Mouse (Mus musculus) urinary bladder, postnatal 10 days (tissue): ENCODE data around the gene Galnt10.

Source experiments
- DNase-seq: peaks from one replicate; pipeline ENCODE4 v3.0.0; 2022; ENCODE audit warnings: low spot score

The Galnt10 gene

DNA sequence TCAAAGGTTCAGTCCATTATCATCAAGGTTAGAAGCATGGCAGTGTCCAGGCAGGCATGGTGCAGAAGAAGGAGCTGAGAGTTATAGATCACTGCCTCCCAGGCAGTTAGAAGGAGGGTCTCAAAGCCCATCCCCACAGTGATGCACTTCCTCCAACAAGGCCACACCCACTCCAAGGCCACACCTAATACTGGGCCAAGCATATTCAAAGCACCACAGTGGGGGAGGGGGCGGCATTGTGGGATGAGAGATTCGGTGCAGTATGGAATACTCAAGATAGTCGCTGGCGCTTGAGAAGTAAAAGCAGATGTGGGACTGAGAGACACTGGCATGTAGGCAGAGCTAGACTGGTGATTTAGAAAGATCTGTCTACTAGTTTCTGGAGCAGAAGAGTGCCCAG is 14.9 kb downstream of the Galnt10 start:
- no peak for DNase-seq

GRCm38 (mm10) chr11:57660814-57661213 is 15.6 kb downstream of the Galnt10 start:
- DNase-seq, result no peak

DNA sequence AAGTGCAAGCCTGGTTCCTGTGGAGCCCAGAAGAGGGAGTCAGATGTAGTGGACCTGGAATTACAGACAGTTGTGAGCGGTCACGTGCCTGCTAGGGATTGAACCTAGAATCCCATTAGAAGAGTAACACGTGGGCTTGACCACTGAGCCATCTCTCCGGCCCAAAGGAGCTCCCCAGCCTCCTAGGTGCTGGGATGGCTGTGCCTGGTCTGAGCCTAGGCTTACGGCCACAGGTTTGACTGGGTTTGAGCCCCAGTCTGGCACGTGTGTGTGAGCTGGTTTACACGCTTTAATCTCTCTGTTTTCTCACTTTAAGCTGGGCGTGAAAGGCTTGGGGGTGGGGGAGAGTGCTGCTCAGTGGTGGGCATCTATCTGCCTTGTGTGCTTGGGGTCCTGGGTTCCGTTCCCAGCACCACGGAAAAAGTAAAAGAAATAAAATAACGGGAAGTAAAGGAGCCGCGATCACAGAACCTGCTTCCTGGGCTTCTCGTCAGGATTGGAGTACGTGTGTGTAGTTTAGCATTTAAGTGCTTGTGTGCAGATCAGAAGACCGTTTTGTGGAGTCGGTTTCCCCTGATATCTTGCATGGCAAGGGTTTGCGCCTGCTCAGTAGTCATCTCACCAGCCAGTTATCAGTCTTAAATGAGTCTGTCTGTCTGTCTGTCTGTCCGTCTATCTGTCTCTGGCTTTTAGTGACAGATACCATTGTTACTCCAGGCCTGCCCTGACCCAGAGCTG is 16.4 kb downstream of the Galnt10 start:
- DNase-seq, result no peak

GRCm38 (mm10) chr11:57662231-57662630 is 17.0 kb downstream of the Galnt10 start:
- no peak for DNase-seq

GRCm38 (mm10) chr11:57663271-57663670 is 18.0 kb downstream of the Galnt10 start:
- DNase-seq, result no peak

DNA sequence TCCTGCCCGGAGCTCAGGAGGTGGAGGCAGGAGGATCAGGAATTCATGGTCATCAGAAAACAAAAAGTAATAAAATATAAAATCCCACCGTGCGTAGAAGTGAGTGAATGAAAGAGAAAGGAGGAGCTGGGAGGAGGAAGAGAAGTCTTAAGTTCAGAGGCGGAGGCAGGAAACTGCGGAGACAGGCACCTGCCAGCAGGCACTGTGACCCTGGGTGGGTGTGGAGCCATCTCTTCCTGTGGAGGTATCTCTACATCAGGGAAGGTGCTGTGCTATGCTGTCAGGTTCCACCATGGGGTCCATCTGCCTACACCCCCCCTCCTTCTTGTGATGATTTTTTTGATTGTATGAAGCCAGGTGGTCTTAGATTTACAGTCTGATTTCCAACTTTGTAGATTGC is 19.5 kb downstream of the Galnt10 start:
- no peak for DNase-seq

GRCm38 (mm10) chr11:57668271-57668670 is 23.0 kb downstream of the Galnt10 start:
- no peak for DNase-seq

- DNase-seq, result no peak
Observed at GRCm38 (mm10) chr11:57669522-57669921, 24.3 kb downstream of the Galnt10 start.

DNA sequence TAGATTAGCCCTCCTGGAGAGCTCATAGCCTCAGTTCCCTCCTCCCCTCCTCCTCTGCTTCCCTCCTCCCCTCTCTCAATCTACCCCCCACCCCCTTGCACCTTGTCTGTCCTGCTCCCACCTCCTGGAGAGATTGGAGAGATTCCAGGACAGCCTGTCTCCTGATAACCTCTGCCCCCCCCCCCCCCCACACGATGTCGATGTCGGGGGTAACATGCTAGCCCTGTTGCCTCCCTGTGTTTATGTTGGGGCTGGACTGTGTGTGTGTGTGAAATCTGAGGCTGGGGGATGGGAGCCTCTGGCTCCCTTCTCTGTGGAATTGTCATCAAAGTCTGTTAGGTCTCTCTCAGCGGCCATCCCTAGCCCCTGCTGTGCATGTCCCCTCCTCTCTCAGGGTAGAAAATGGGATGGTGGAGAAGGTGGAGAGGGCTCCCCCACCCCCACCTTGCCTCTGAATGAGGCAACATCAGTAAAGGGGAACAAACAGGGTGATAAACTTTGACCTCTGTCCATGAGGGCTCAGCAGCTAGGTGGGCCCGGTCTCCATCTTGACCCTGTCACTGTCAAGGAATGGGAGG is 26.0 kb downstream of the Galnt10 start:
- no peak for DNase-seq

DNA sequence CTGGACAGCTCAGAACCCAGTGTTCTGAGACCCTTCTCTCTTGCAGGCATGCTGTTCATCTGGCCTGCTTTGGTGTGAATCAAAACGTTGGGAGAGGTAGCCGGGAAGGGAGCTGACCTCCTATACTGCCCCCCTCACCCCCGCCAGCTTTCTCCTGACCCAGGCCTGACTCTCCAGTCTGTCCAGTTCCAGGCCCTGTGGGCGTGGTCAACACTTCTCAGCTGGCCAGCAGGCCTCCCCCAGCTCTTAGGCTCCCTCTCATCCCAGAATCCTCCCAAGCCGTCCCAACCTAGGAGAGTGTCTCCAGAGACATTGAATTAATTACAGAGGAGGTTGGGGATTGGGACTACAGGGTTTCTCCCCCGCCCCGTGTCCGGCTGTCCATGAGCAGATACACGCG is 26.6 kb downstream of the Galnt10 start:
- no peak for DNase-seq

- no peak for DNase-seq
Observed at GRCm38 (mm10) chr11:57672995-57673394, 27.8 kb downstream of the Galnt10 start.

GRCm38 (mm10) chr11:57673977-57674687 is 28.9 kb downstream of the Galnt10 start:
- DNase-seq, result no peak

DNA sequence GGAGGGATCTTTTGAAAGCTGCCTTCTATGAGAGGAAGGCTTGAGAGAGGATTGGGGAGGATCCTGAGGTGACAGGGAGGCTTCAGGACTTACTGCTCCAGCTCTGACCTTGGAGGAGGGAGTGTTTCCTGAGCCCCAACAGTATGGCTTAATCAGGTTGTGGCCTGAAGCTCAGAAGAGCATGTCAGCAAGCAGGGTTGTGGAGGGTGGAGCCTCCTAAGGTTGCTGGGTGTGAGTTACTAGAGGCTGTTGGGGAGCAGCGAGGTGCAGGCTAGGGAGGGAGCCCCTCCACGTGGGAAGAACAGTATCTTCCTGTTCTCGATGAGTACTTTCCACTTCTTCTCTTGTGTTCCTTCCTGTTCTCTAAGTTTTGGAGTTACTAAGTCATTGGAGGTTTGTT is 32.0 kb downstream of the Galnt10 start:
- DNase-seq, result no peak

GRCm38 (mm10) chr11:57682589-57682988 is 37.3 kb downstream of the Galnt10 start:
- no peak for DNase-seq

DNA sequence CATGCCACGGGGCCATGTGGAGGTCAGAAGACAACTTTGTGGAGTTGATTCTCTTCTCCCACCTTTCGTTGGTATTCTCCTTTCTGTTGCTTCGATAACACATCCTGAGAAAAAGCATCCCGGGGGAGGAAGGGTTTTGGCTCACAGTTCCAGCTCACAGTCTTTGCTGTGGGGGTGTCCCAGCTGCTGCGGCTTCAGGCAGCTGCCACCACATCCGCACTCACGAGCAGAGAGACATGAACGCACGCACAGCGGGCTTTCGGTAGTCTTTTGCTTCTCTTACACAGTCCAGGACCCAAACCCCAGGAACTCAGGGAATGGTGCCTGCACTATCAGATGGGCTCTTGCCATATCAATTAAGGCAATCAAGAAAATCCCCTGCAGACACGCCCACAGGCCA is 37.9 kb downstream of the Galnt10 start:
- DNase-seq, result no peak

GRCm38 (mm10) chr11:57683931-57684330 is 38.7 kb downstream of the Galnt10 start:
- DNase-seq, result no peak

- DNase-seq, result no peak
Observed at GRCm38 (mm10) chr11:57684891-57685290, 39.6 kb downstream of the Galnt10 start.

DNA sequence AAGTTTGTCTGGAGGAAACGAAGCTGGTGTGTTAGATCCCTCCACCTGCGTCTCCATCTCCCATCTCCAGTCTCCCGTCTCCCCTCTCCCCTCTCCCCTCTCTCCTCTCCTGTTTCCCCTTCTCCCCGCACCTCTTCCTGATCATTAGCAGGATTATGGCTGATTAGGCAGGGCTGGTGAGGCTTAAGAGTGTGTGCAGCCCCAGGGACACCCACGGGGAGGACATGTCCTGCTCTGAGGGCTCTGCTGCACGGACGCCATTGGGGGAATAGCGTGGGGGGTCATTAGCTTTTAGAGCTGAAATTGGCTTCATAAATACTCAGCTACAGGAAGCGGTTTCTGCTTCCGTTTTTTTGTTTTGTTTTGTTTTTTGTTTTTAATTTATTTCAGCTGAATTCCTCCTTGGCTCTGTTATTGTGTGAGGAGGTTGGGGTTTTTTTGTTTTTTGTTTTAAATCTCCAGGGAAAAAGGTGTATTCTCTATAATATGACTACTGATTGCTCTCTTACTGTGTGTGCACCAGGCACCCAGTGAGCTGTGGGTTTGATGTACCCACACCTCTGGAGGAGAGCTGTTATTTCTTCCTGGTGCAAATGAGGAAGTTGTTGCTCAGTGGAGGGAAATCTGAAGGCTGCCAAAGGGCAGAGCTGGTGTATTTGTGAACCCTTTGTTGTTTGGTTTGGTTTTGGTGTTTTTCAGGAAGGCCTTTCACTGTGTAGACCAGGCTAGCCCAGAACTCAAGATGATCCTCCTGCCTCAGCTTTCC is 40.6 kb downstream of the Galnt10 start:
- no peak for DNase-seq

DNA sequence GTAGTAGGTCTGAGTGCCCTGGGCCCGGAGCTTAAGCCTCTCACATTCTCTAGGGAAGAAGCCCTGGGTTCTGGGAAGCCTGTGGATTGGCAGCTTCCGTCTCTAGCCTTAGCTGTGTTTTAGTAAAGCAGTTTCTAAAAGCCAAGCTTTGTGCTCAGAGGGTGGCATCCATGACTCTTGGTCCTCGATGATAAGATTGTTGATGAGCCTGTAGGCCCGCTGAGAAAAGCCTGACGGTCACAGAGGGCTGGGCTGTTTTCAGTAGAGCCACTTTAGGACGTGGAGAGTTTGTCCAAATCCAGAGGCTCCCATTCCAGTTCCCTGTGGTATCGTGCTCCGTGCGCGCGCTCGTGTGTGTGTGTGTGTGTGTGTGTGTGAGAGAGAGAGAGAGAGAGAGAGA is 41.6 kb downstream of the Galnt10 start:
- DNase-seq, result no peak

GRCm38 (mm10) chr11:57687258-57687657 is 42.0 kb downstream of the Galnt10 start:
- no peak for DNase-seq

GRCm38 (mm10) chr11:57688179-57688929 is 43.1 kb downstream of the Galnt10 start:
- DNase-seq, result no peak

DNA sequence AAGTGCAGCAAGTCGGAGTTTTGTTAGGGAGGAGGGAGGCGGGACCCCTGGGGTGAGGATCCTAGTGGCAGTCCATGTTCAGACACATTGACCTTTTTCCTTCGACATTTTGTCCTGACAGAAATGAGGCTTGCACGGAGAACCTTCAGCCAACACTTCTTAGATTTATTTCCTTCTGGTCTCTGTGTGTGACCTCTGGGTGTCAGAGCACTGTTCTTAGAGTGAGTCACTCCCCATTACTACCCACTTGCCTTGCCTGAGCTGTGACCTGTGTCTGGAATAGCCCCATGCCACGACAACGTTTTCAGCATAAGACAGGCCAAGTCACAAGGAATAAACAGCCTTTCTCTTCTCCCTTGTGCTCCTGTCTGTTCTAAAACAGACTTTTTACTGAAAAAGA is 44.6 kb downstream of the Galnt10 start:
- no peak for DNase-seq
